Mouse (Mus musculus) limb, embryonic 15.5 days (tissue): ENCODE measurements around the gene Pjvk. TPM values are rescaled to one million over a fixed set of nuclear protein-coding genes. Genes with fewer than 3 reads are reported as not detected.

Source experiments
- ATAC-seq: fragments of 200-750 bp; cut with Nextera tagmentation; 2 replicates; pipeline ENCODE4 v1.8.0; 2017; ENCODE audit warnings: low read depth, moderate TSS enrichment; ENCODE audit not compliant: insufficient number of reproducible peaks, low FRiP score, low TSS enrichment
- H3K27ac ChIP-seq: fragments of 300-500 bp; sonication (generic); 2 replicates; pipeline ENCODE4 v1.5.1; 2015; ENCODE audit warnings: moderate library complexity, mild to moderate bottlenecking, inconsistent platforms
- H3K27me3 ChIP-seq: fragments of 300-500 bp; sonication (generic); 2 replicates; pipeline ENCODE4 v1.6.1; 2015; ENCODE audit warnings: inconsistent platforms
- H3K36me3 ChIP-seq: fragments of 300-500 bp; sonication (generic); 2 replicates; pipeline ENCODE4 v1.6.1; 2015; ENCODE audit warnings: inconsistent platforms
- H3K4me1 ChIP-seq: fragments of 300-500 bp; sonication (generic); 2 replicates; pipeline ENCODE4 v1.6.1; 2015; ENCODE audit warnings: inconsistent platforms
- H3K4me2 ChIP-seq: fragments of 300-500 bp; sonication (generic); 2 replicates; pipeline ENCODE4 v1.6.1; 2015; ENCODE audit warnings: mild to moderate bottlenecking, inconsistent platforms
- H3K4me3 ChIP-seq: fragments of 300-500 bp; sonication (generic); 2 replicates; pipeline ENCODE4 v1.5.1; 2015; ENCODE audit warnings: mild to moderate bottlenecking, inconsistent platforms
- H3K9ac ChIP-seq: fragments of 300-500 bp; sonication (generic); 2 replicates; pipeline ENCODE4 v1.6.1; 2015; ENCODE audit warnings: inconsistent platforms
- H3K9me3 ChIP-seq: fragments of 300-500 bp; sonication (generic); 2 replicates; pipeline ENCODE4 v1.6.1; 2016; ENCODE audit warnings: inconsistent platforms
- WGBS: fragments of 180-500 bp; shearing (Covaris S2); methylation state at CpG from one replicate; pipeline ENCODE4 v1.1.7; 2015; 5-methylcytosine and 5-hydroxymethylcytosine counted together
- polyA plus RNA-seq: library from polyadenylated mRNA; unstranded; fragments of >200 nt; fragmentation: Nextera tagmentation; extraction: Ambion mirVana; gene quantifications from 2 replicates; pipeline ENCODE4 v1.2.1, GENCODE M21; 2015

Gene Pjvk
- polyA plus RNA-seq, 1 experiment from 2014 or later: 0.15 TPM

GRCm38 (mm10) chr2:76688162-76688561, 39.9 kb downstream of the Pjvk start:
- no peaks in the 10 kb centered on the region for H3K27me3 ChIP-seq
- H3K9me3 ChIP-seq: no peaks in the 10 kb centered on the region
- no peak overlapping the region for H3K4me3 ChIP-seq
- ATAC-seq: no peak
- H3K9ac ChIP-seq: no peak overlapping the region
- 60% methylated on average over 7 of the region's 7 CpGs for WGBS
- H3K36me3 ChIP-seq: peaks cover 83% of the 10 kb centered on the region
- H3K27ac ChIP-seq: no peak overlapping the region
- no peaks in the 10 kb centered on the region for H3K4me1 ChIP-seq
- no peak overlapping the region for H3K4me2 ChIP-seq

- no peak overlapping the region for H3K9ac ChIP-seq
- no peak for ATAC-seq
- no peak overlapping the region for H3K27ac ChIP-seq
- H3K4me1 ChIP-seq: no peaks in the 10 kb centered on the region
- H3K27me3 ChIP-seq: no peaks in the 10 kb centered on the region
- H3K9me3 ChIP-seq: no peaks in the 10 kb centered on the region
- no peak overlapping the region for H3K4me2 ChIP-seq
- H3K36me3 ChIP-seq: peaks cover 86% of the 10 kb centered on the region
- H3K4me3 ChIP-seq: no peak overlapping the region
- 83% methylated on average over 12 of the region's 12 CpGs for WGBS
These were observed 42.3 kb downstream of the Pjvk start for GRCm38 (mm10) chr2:76690436-76691204.

- WGBS: 82% methylated on average over 5 of the region's 5 CpGs
- H3K36me3 ChIP-seq: peaks cover 63% of the 10 kb centered on the region
- no peak overlapping the region for H3K4me3 ChIP-seq
- H3K4me2 ChIP-seq: no peak overlapping the region
- H3K9me3 ChIP-seq: no peaks in the 10 kb centered on the region
- no peaks in the 10 kb centered on the region for H3K27me3 ChIP-seq
- H3K9ac ChIP-seq: no peak overlapping the region
- H3K4me1 ChIP-seq: no peaks in the 10 kb centered on the region
- no peak overlapping the region for H3K27ac ChIP-seq
- no peak for ATAC-seq
These were observed 45.5 kb downstream of the Pjvk start for GRCm38 (mm10) chr2:76693765-76694164.

GRCm38 (mm10) chr2:76695290-76695689, 47.0 kb downstream of the Pjvk start:
- H3K4me1 ChIP-seq: no peaks in the 10 kb centered on the region
- H3K4me3 ChIP-seq: no peak overlapping the region
- no peak for ATAC-seq
- H3K27me3 ChIP-seq: no peaks in the 10 kb centered on the region
- H3K9ac ChIP-seq: no peak overlapping the region
- no peak overlapping the region for H3K4me2 ChIP-seq
- 84% methylated on average over 6 of the region's 6 CpGs for WGBS
- peaks cover 59% of the 10 kb centered on the region for H3K36me3 ChIP-seq
- no peak overlapping the region for H3K27ac ChIP-seq
- no peaks in the 10 kb centered on the region for H3K9me3 ChIP-seq

- no peak overlapping the region for H3K4me2 ChIP-seq
- H3K4me3 ChIP-seq: no peak overlapping the region
- H3K4me1 ChIP-seq: no peaks in the 10 kb centered on the region
- no peak overlapping the region for H3K9ac ChIP-seq
- H3K27me3 ChIP-seq: no peaks in the 10 kb centered on the region
- peaks cover 7% of the 10 kb centered on the region for H3K36me3 ChIP-seq
- H3K9me3 ChIP-seq: no peaks in the 10 kb centered on the region
- H3K27ac ChIP-seq: no peak overlapping the region
- no peak for ATAC-seq
- WGBS: 71% methylated on average over 3 of the region's 3 CpGs
These were observed 53.9 kb downstream of the Pjvk start for GRCm38 (mm10) chr2:76702188-76702587.

GRCm38 (mm10) chr2:76702751-76703150, 54.5 kb downstream of the Pjvk start:
- Histone ChIP-seq H3K4me1 (no peaks in the 10 kb centered on the region), H3K27me3 (no peaks in the 10 kb centered on the region), H3K4me2 (no peak overlapping the region), H3K9ac (no peak overlapping the region), H3K27ac (no peak overlapping the region), H3K9me3 (no peaks in the 10 kb centered on the region), H3K4me3 (no peak overlapping the region), H3K36me3 (peaks cover 2% of the 10 kb centered on the region; the same call in 1 of the 2 replicates)
- 80% methylated on average over 5 of the region's 5 CpGs for WGBS
- ATAC-seq: no peak

GRCm38 (mm10) chr2:76705655-76706054, 57.4 kb downstream of the Pjvk start:
- ATAC-seq: no peak
- no peak overlapping the region for H3K9ac ChIP-seq
- H3K4me1 ChIP-seq: no peaks in the 10 kb centered on the region
- H3K27ac ChIP-seq: no peak overlapping the region
- H3K4me2 ChIP-seq: no peak overlapping the region
- H3K36me3 ChIP-seq: peaks cover 22% of the 10 kb centered on the region
- H3K4me3 ChIP-seq: no peak overlapping the region
- WGBS: 81% methylated on average over 13 of the region's 13 CpGs
- H3K27me3 ChIP-seq: no peaks in the 10 kb centered on the region
- no peaks in the 10 kb centered on the region for H3K9me3 ChIP-seq

Other genes starting within 250 kb of the Pjvk start
- 10.3 and 11.3 TPM in 2 replicates for gene Osbpl6, start 242.0 kb upstream of the Pjvk start, polyA plus RNA-seq
- gene Prkra, start 461 bp upstream of the Pjvk start, polyA plus RNA-seq: 55.2 and 58.0 TPM in 2 replicates
- gene Fkbp7, start 24.6 kb downstream of the Pjvk start, polyA plus RNA-seq: 151 and 159 TPM in 2 replicates
- 7.5 and 9.1 TPM in 2 replicates for gene Plekha3, start 26.8 kb downstream of the Pjvk start, polyA plus RNA-seq